Comparison of ENCODE assay signal across 23 mouse cellular contexts in the genomic region with DNA sequence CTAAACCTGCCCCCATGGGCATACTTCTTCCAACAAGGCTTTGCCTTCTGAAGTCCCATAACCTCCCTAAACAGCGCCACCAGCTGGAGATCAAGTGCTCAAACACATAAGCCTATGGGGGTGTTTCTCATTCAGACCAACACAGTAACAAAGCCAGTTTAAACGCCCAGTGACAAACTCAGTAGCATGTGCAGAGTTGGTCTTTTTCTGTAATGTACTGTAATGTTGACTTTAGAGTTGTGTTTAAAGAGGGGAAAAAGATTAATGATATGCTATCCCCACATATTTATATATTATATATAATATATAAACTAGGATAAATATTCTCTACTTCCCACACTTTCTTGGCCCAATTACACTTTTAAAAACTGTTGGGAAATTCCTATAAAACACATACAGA. TPM values are rescaled to one million over a fixed set of nuclear protein-coding genes. Genes with fewer than 3 reads are reported as not detected.
DNase-seq lines count a peak whose midpoint lies in the region; ATAC-seq and TF ChIP-seq lines count a peak whose summit lies in the region.
"Had no signal": no experiment of that assay in that cellular context is flagged by ENCODE, and none has a peak within 500 bp of the region (broad histone marks: within the 10 kb centered on the region; RNA-seq: fewer than 3 reads in every experiment).

No protein-coding gene starts in this region.

- H3K4me3 ChIP-seq in intestine, postnatal 0 days (ENCODE audit: low read depth, low read length) = no peak overlapping the region
- no peak overlapping the region for H3K4me3 ChIP-seq in intestine, embryonic 15.5 days (replicated peaks)
- H3K4me3 ChIP-seq in lung, embryonic 16.5 days (ENCODE audit: low read length) = no peak overlapping the region
- no peak overlapping the region for H3K4me3 ChIP-seq in limb, embryonic 14.5 days (replicated peaks; ENCODE audit: low read length)
- H3K4me3 ChIP-seq: embryonic facial prominence, embryonic 13.5 days; forebrain, embryonic 12.5 days; gastrocnemius, adult 2 months; heart, embryonic 13.5 days had no signal

- H3K36me3 ChIP-seq in intestine, postnatal 0 days (ENCODE audit: control insufficient read depth, insufficient read depth) = no peaks in the 10 kb centered on the region
- no peaks in the 10 kb centered on the region for H3K36me3 ChIP-seq in intestine, embryonic 15.5 days
- no peaks in the 10 kb centered on the region for H3K36me3 ChIP-seq in lung, embryonic 16.5 days (ENCODE audit: control insufficient read depth, insufficient read depth, low read length)
- H3K36me3 ChIP-seq in limb, embryonic 14.5 days (ENCODE audit: control insufficient read depth, insufficient read depth, low read length) = no peaks in the 10 kb centered on the region
- H3K36me3 ChIP-seq: embryonic facial prominence, embryonic 13.5 days; forebrain, embryonic 12.5 days; heart, embryonic 13.5 days had no signal

- no peak for ATAC-seq in intestine, postnatal 0 days
- no peak for ATAC-seq in intestine, embryonic 15.5 days
- peak; percentile 54 for ATAC-seq in lung, embryonic 16.5 days (ENCODE audit: low read depth)
- 0 out of 2 replicates have a peak, but pooled peaks have one; percentile 12 for ATAC-seq in limb, embryonic 14.5 days (ENCODE audit: low FRiP score, low read depth)
- ATAC-seq: CD4-positive, CD25-positive, alpha-beta regulatory T cell, adult 4 months; forebrain, embryonic 16.5 days had no signal

- no peak overlapping the region for H3K4me2 ChIP-seq in intestine, postnatal 0 days (replicated peaks; ENCODE audit: low read depth)
- H3K4me2 ChIP-seq in intestine, embryonic 15.5 days (replicated peaks) = no peak overlapping the region
- H3K4me2 ChIP-seq in lung, embryonic 16.5 days (ENCODE audit: low read depth, low read length) = no peak overlapping the region
- H3K4me2 ChIP-seq in limb, embryonic 14.5 days (replicated peaks; ENCODE audit: low read depth, low read length, severe bottlenecking) = no peak overlapping the region
- H3K4me2 ChIP-seq: embryonic facial prominence, embryonic 13.5 days; forebrain, embryonic 12.5 days; heart, embryonic 13.5 days had no signal

- TF ChIP-seq POLR2A in limb, embryonic 14.5 days (IDR thresholded peaks at IDR 0.05; ENCODE audit: borderline replicate concordance, extremely low read depth, insufficient read depth, insufficient read length) = no peak

- no peaks in the 10 kb centered on the region for H3K9me3 ChIP-seq in intestine, postnatal 0 days (ENCODE audit: control insufficient read depth)
- no peaks in the 10 kb centered on the region for H3K9me3 ChIP-seq in intestine, embryonic 15.5 days
- H3K9me3 ChIP-seq in lung, embryonic 16.5 days (ENCODE audit: control insufficient read depth, low read length) = no peaks in the 10 kb centered on the region
- peaks cover 6% of the 10 kb centered on the region for H3K9me3 ChIP-seq in limb, embryonic 14.5 days (ENCODE audit: control insufficient read depth, low read length)
- H3K9me3 ChIP-seq: forebrain, embryonic 12.5 days had no signal

- H3K4me1 ChIP-seq in intestine, postnatal 0 days (replicated peaks; ENCODE audit: control insufficient read depth, insufficient read depth, low read length) = no peaks in the 10 kb centered on the region
- H3K4me1 ChIP-seq in intestine, embryonic 15.5 days (replicated peaks) = no peaks in the 10 kb centered on the region
- peaks cover 4% of the 10 kb centered on the region; the same call in 1 of the 2 replicates for H3K4me1 ChIP-seq in lung, embryonic 16.5 days (replicated peaks; ENCODE audit: control insufficient read depth, insufficient read depth, low read length)
- no peaks in the 10 kb centered on the region for H3K4me1 ChIP-seq in limb, embryonic 14.5 days (ENCODE audit: control insufficient read depth, insufficient read depth, low read length)
- H3K4me1 ChIP-seq: forebrain, embryonic 12.5 days; heart, embryonic 13.5 days had no signal

- WGBS in intestine, postnatal 0 days = 53% methylated on average over 2 of the region's 2 CpGs
- 63% methylated on average over 2 of the region's 2 CpGs for WGBS in intestine, embryonic 15.5 days
- 47% methylated on average over 2 of the region's 2 CpGs for WGBS in lung, embryonic 16.5 days
- WGBS in limb, embryonic 14.5 days = 68% methylated on average over 2 of the region's 2 CpGs

- H3K27me3 ChIP-seq in intestine, postnatal 0 days (replicated peaks; ENCODE audit: control insufficient read depth, insufficient read depth, low read length) = no peaks in the 10 kb centered on the region
- H3K27me3 ChIP-seq in intestine, embryonic 15.5 days (replicated peaks) = no peaks in the 10 kb centered on the region
- H3K27me3 ChIP-seq in lung, embryonic 16.5 days (ENCODE audit: control insufficient read depth, insufficient read depth, low read depth, low read length) = no peaks in the 10 kb centered on the region
- H3K27me3 ChIP-seq in limb, embryonic 14.5 days (ENCODE audit: control insufficient read depth, insufficient read depth, low read length) = no peaks in the 10 kb centered on the region
- H3K27me3 ChIP-seq: embryonic facial prominence, embryonic 13.5 days; forebrain, embryonic 12.5 days; heart, embryonic 13.5 days had no signal

- no peak overlapping the region for H3K27ac ChIP-seq in intestine, postnatal 0 days (ENCODE audit: low read depth, low read length)
- no peak overlapping the region for H3K27ac ChIP-seq in intestine, embryonic 15.5 days
- H3K27ac ChIP-seq in lung, embryonic 16.5 days (ENCODE audit: low read length) = 0 out of 2 replicates have a peak overlapping the region, but pooled peaks have one; percentile 32
- peak overlapping the region; percentile 59 for H3K27ac ChIP-seq in limb, embryonic 14.5 days (replicated peaks; ENCODE audit: low read depth, low read length)
- H3K27ac ChIP-seq: embryonic facial prominence, embryonic 13.5 days; forebrain, embryonic 12.5 days; gastrocnemius, adult 2 months; heart, embryonic 13.5 days had no signal

- 0 out of 2 replicates have a peak, but pooled peaks have one; percentile 12 for TF ChIP-seq CTCF in intestine, postnatal 0 days (IDR thresholded peaks at IDR 0.05; ENCODE audit: low read depth)

- no peak overlapping the region for H3K9ac ChIP-seq in intestine, postnatal 0 days (ENCODE audit: low read depth, low read length)
- no peak overlapping the region for H3K9ac ChIP-seq in intestine, embryonic 15.5 days
- H3K9ac ChIP-seq in lung, embryonic 16.5 days (ENCODE audit: low read length) = no peak overlapping the region
- no peak overlapping the region for H3K9ac ChIP-seq in limb, embryonic 14.5 days (ENCODE audit: low read depth, low read length, severe bottlenecking)
- H3K9ac ChIP-seq: embryonic facial prominence, embryonic 13.5 days; forebrain, embryonic 12.5 days; heart, embryonic 13.5 days had no signal

- no peak for DNase-seq in lung, postnatal 4 days
- DNase-seq in limb, embryonic 14.5 days (ENCODE audit: low spot score) = no peak
- DNase-seq in heart, adult 18-20 months = no peak
- DNase-seq in left cerebral cortex, adult 18-20 months (ENCODE audit: low spot score in 2 of 2) = no peak
- DNase-seq: adrenal gland, adult 2 months; adrenal gland, postnatal 25 days; B cell, adult 2 months; cerebellum, adult 18-20 months; cerebellum, adult 9-11 months; cerebellum, postnatal 36 days; gastrocnemius, adult 2 months; gastrocnemius, postnatal 25 days; heart, postnatal 36 days had no signal

RNA-seq across cellular contexts. Expression of gene Kif6, which starts 34.0 kb away (rescaled TPM):
- 0.22 and 0.39 TPM in 2 replicates for polyA plus RNA-seq in intestine, postnatal 0 days (2015; fragmentation: Nextera tagmentation; extraction: Ambion mirVana)
- 0.97 and 1.1 TPM in 2 replicates for polyA plus RNA-seq in intestine, embryonic 15.5 days (2015; fragmentation: Nextera tagmentation; extraction: Ambion mirVana)
- polyA plus RNA-seq in lung, embryonic 16.5 days (2015; fragmentation: Nextera tagmentation; extraction: Ambion mirVana) = 3.8 and 5.2 TPM in 2 replicates
- polyA plus RNA-seq in limb, embryonic 14.5 days (2012; rRNA removed) = 0.78 and 1.1 TPM in 2 replicates
- 1.1 and 1.9 TPM in 2 replicates for polyA plus RNA-seq in limb, embryonic 14.5 days (2014; fragmentation: Nextera tagmentation; extraction: Ambion mirVana)
- total RNA-seq in heart, adult 18-20 months (2021) = 1 to 10 TPM; 1.2 to 3.5 TPM
- 1 to 10 TPM; 2.3 to 4.1 TPM for total RNA-seq in left cerebral cortex, adult 18-20 months (2021)
- total RNA-seq: gastrocnemius, adult 2 months; granulocyte monocyte progenitor cell, adult 5-6 weeks; MEL had no signal
- polyA plus RNA-seq: CD4-positive, CD25-positive, alpha-beta regulatory T cell, adult 4 months had no signal

Comparison
In these comparisons a context has a peak if more than half of its experiments do, and no peak if none do; other contexts are left out.
1. ATAC-seq: peak in lung, embryonic 16.5 days (single experiment) and limb, embryonic 14.5 days (single experiment); none in intestine, postnatal 0 days (single experiment) and intestine, embryonic 15.5 days (single experiment).
2. H3K27ac ChIP-seq: peak in lung, embryonic 16.5 days (single experiment) and limb, embryonic 14.5 days (single experiment); none in intestine, postnatal 0 days (single experiment) and intestine, embryonic 15.5 days (single experiment).